Mouse (Mus musculus) hindbrain, embryonic 11.5 days (tissue): ENCODE results near the gene Fam166a. TPM values are rescaled to one million over a fixed set of nuclear protein-coding genes. Genes with fewer than 3 reads are reported as not detected.
A peak's percentile ranks its signal among the peaks of the same experiment; 100 is the strongest.

ENCODE experiments used
- ATAC-seq: fragments of 200-750 bp; cut with Nextera tagmentation; 2 replicates; pipeline ENCODE4 v1.8.0; 2017; ENCODE audit warnings: mild to moderate bottlenecking, moderate TSS enrichment, moderate library complexity; ENCODE audit not compliant: low FRiP score
- DNase-seq: peaks from one replicate; pipeline ENCODE4 v3.0.0-alpha.2; 2015; ENCODE audit warnings: low spot score
- H3K27ac ChIP-seq: fragments of 300-500 bp; sonication (generic); 2 replicates; pipeline ENCODE4 v1.5.1; 2014; ENCODE audit warnings: mild to moderate bottlenecking, low read depth, low read length
- H3K27me3 ChIP-seq: fragments of 300-500 bp; sonication (generic); 2 replicates; pipeline ENCODE4 v1.6.1; 2014; ENCODE audit warnings: mild to moderate bottlenecking, low read length, moderate library complexity, mixed read lengths; ENCODE audit not compliant: control insufficient read depth, insufficient read depth
- H3K36me3 ChIP-seq: fragments of 300-500 bp; sonication (generic); 2 replicates; pipeline ENCODE4 v1.6.1; 2014; ENCODE audit warnings: mild to moderate bottlenecking, low read length, moderate library complexity, mixed read lengths; ENCODE audit not compliant: control insufficient read depth, insufficient read depth
- H3K4me1 ChIP-seq: fragments of 300-500 bp; sonication (generic); replicated peaks from 2 replicates; pipeline ENCODE4 v1.6.1; 2014; ENCODE audit warnings: low read length, mixed read lengths; ENCODE audit not compliant: control insufficient read depth, insufficient read depth
- H3K4me2 ChIP-seq: fragments of 300-500 bp; sonication (generic); replicated peaks from 2 replicates; pipeline ENCODE4 v1.6.1; 2014; ENCODE audit warnings: mild to moderate bottlenecking, low read depth, low read length
- H3K4me3 ChIP-seq: fragments of 300-500 bp; sonication (generic); 2 replicates; pipeline ENCODE4 v1.5.1; 2014; ENCODE audit warnings: low read depth, low read length
- H3K9ac ChIP-seq: fragments of 300-500 bp; sonication (generic); 2 replicates; pipeline ENCODE4 v1.6.1; 2014; ENCODE audit warnings: low read depth, low read length
- H3K9me3 ChIP-seq: fragments of 300-500 bp; sonication (generic); 2 replicates; pipeline ENCODE4 v1.6.1; 2016; ENCODE audit warnings: low read length; ENCODE audit not compliant: control insufficient read depth
- WGBS: fragments of 180-500 bp; shearing (Covaris S2); extraction: QIAGEN DNeasy Blood & Tissue Kit; methylation state at CpG from one replicate; pipeline ENCODE4 v1.1.7; 2014; 5-methylcytosine and 5-hydroxymethylcytosine counted together
- polyA plus RNA-seq: library from polyadenylated mRNA; unstranded; fragments of >200 nt; fragmentation: Nextera tagmentation; extraction: Ambion mirVana; gene quantifications from 2 replicates; pipeline ENCODE4 v1.2.1, GENCODE M21; 2014

Gene Fam166a
- polyA plus RNA-seq, 1 experiment from 2014 or later, result not detected

- no peaks in the 10 kb centered on the region; the same call in 1 of the 2 replicates for H3K27me3 ChIP-seq
- DNase-seq (no peak), ATAC-seq (no peak)
- no peak overlapping the region for H3K4me3 ChIP-seq
- no peak overlapping the region for H3K4me2 ChIP-seq
- no peak overlapping the region for H3K27ac ChIP-seq
- H3K9me3 ChIP-seq, result no peaks in the 10 kb centered on the region
- no peaks in the 10 kb centered on the region for H3K36me3 ChIP-seq
- 70% methylated on average over 4 of the region's 4 CpGs for WGBS
- H3K9ac ChIP-seq, result no peak overlapping the region
- peaks cover 29% of the 10 kb centered on the region for H3K4me1 ChIP-seq
These were observed 42.9 kb upstream of the Fam166a start for GRCm38 (mm10) chr2:25175690-25176078.

- peaks cover 27% of the 10 kb centered on the region for H3K4me1 ChIP-seq
These were observed 42.0 kb upstream of the Fam166a start for GRCm38 (mm10) chr2:25176573-25176972.

GRCm38 (mm10) chr2:25177076-25177475, 41.5 kb upstream of the Fam166a start:
- H3K9me3 ChIP-seq, result no peaks in the 10 kb centered on the region
- ATAC-seq (no peak), DNase-seq (no peak)
- peak overlapping the region; percentile 3; the same call in 1 of the 2 replicates for H3K9ac ChIP-seq
- WGBS, result 34% methylated on average over 4 of the region's 4 CpGs
- H3K4me2 ChIP-seq, result peak overlapping the region; percentile 34
- peaks cover 3% of the 10 kb centered on the region; the same call in 1 of the 2 replicates for H3K27me3 ChIP-seq
- H3K4me3 ChIP-seq, result peak overlapping the region; percentile 20
- peak overlapping the region; percentile 83 for H3K27ac ChIP-seq
- peaks cover 27% of the 10 kb centered on the region for H3K4me1 ChIP-seq
- H3K36me3 ChIP-seq, result no peaks in the 10 kb centered on the region

More at GRCm38 (mm10) chr2:25176573-25176972, 42.0 kb upstream of the Fam166a start:
- WGBS, result 74% methylated on average over 6 of the region's 6 CpGs
- Histone ChIP-seq H3K4me2 (peak overlapping the region; percentile 34), H3K27me3 (peaks cover 3% of the 10 kb centered on the region; the same call in 1 of the 2 replicates), H3K9ac (peak overlapping the region; percentile 7; the same call in 1 of the 2 replicates), H3K27ac (peak overlapping the region; percentile 30; the same call in 1 of the 2 replicates), H3K9me3 (no peaks in the 10 kb centered on the region), H3K36me3 (no peaks in the 10 kb centered on the region), H3K4me3 (peak overlapping the region; percentile 20; the same call in 1 of the 2 replicates)
- no peak for ATAC-seq
- DNase-seq, result no peak

- Histone ChIP-seq H3K9ac (peak overlapping the region; percentile 50; the same call in 1 of the 2 replicates), H3K27ac (peak overlapping the region; percentile 83), H3K4me1 (peaks cover 27% of the 10 kb centered on the region), H3K4me2 (peak overlapping the region; percentile 34), H3K27me3 (peaks cover 3% of the 10 kb centered on the region; the same call in 1 of the 2 replicates), H3K9me3 (no peaks in the 10 kb centered on the region), H3K4me3 (peak overlapping the region; percentile 20), H3K36me3 (no peaks in the 10 kb centered on the region)
- peak; percentile 74 for DNase-seq
- WGBS, result 2% methylated on average over 6 of the region's 6 CpGs
- ATAC-seq, result peak; percentile 18; the same call in 1 of the 2 replicates
These were observed 40.9 kb upstream of the Fam166a start for GRCm38 (mm10) chr2:25177685-25178084.

GRCm38 (mm10) chr2:25178285-25178972, 40.1 kb upstream of the Fam166a start:
- H3K4me1 ChIP-seq, result peaks cover 27% of the 10 kb centered on the region
- 18% methylated on average over 10 of the region's 10 CpGs for WGBS
- H3K27ac ChIP-seq, result peak overlapping the region; percentile 83
- peaks cover 3% of the 10 kb centered on the region; the same call in 1 of the 2 replicates for H3K27me3 ChIP-seq
- ATAC-seq (no peak), DNase-seq (peak; percentile 51)
- H3K4me3 ChIP-seq, result 0 out of 2 replicates have a peak overlapping the region, but pooled peaks have one; percentile 20
- no peaks in the 10 kb centered on the region for H3K9me3 ChIP-seq
- H3K36me3 ChIP-seq, result no peaks in the 10 kb centered on the region
- peak overlapping the region; percentile 50 for H3K9ac ChIP-seq
- peak overlapping the region; percentile 34 for H3K4me2 ChIP-seq

- WGBS, result 39% methylated on average over 15 of the region's 15 CpGs
- DNase-seq, result no peak
- H3K27me3 ChIP-seq, result 0 out of 2 replicates have a peak, but pooled peaks cover 3% of the 10 kb centered on the region
- peak overlapping the region; percentile 90 for H3K4me3 ChIP-seq
- H3K36me3 ChIP-seq, result 0 out of 2 replicates have a peak, but pooled peaks cover 3% of the 10 kb centered on the region
- H3K4me1 ChIP-seq, result peaks cover 27% of the 10 kb centered on the region
- peak overlapping the region; percentile 29 for H3K9ac ChIP-seq
- peak overlapping the region; percentile 83 for H3K4me2 ChIP-seq
- H3K27ac ChIP-seq, result peak overlapping the region; percentile 94; the same call in 1 of the 2 replicates
- ATAC-seq, result no peak
- no peaks in the 10 kb centered on the region for H3K9me3 ChIP-seq
These were observed 38.9 kb upstream of the Fam166a start for GRCm38 (mm10) chr2:25179566-25180217.

- H3K4me3 ChIP-seq, result peak within 1 kb of the TSS; percentile 90
- H3K9ac ChIP-seq, result peak within 1 kb of the TSS; percentile 86
- H3K27ac ChIP-seq, result peak within 1 kb of the TSS; percentile 94
- H3K4me1 ChIP-seq, result peaks cover 30% of the 10 kb centered on the region
- peak within 1 kb of the TSS; percentile 83 for H3K4me2 ChIP-seq
- no peaks in the 10 kb centered on the region for H3K9me3 ChIP-seq
- ATAC-seq, result peak; percentile 88
- 0 out of 2 replicates have a peak, but pooled peaks cover 3% of the 10 kb centered on the region for H3K27me3 ChIP-seq
- 0 out of 2 replicates have a peak, but pooled peaks cover 3% of the 10 kb centered on the region for H3K36me3 ChIP-seq
- peak; percentile 95 for DNase-seq
- 0% methylated on average over 35 of the region's 35 CpGs for WGBS
These were observed 38.1 kb upstream of the Fam166a start, which contains the start of gene Nrarp for GRCm38 (mm10) chr2:25180478-25180903. TSS of gene Nrarp (plus strand) at chr2:25180758.
